Mouse (Mus musculus) inflammation-experienced regulatory T-cells, adult 16 weeks (primary cell): ENCODE results near the gene Kif1b. TPM values are rescaled to one million over a fixed set of nuclear protein-coding genes. Genes with fewer than 3 reads are reported as not detected.

Source experiments
- polyA plus RNA-seq: library from polyadenylated mRNA; unstranded; fragments of 100-300 nt; shearing (Covaris generic); gene quantifications from one replicate; pipeline ENCODE4 v1.2.1, GENCODE M21; 2017

Kif1b gene
- polyA plus RNA-seq, result 10.1 TPM

DNA sequence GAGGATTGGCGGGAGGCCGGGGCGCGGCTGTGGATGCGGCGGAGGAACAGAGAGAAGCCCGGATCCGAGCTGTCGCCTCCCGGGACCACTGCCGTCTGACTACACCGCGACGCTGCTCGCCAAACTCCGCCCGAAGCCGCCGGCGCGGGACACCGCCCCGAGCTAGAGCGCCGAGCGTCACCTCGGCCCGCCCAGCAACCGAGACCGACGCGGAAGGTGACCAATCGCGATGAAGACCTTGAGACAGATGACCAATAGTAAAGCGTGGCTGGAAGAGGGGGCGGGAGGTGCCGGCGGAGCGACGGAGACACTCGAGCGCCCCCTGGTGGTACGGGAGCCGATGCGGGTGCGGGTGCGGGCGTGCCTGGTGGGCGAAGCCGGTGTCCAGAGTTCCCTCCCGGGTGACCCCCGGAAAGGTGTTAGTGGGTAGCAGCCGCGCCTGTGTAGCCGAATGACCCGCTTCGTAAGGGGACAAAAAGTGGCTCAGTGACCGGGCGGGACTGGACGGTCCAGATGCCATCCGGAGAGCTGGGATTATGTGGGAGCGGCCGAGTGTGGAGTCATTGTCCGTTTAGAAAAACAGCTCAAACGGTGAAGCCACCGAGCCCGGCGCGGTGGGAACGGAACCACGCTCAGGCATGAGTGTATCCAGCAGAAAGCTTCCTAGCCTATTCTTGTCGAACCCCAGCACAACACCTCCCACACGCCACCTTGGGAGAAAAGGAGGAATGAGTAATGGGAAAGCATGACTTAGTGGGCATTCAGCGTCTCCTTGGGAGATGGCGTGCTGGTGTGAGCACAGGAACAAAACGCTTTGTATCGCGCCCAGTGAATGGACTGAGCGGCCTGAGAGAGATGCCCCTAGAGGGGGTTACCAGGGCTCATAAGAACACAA is at the start of gene Kif1b:
Gene Kif1b (minus strand): TSS at position 98 of the 895 bp plus-strand sequence.

DNA sequence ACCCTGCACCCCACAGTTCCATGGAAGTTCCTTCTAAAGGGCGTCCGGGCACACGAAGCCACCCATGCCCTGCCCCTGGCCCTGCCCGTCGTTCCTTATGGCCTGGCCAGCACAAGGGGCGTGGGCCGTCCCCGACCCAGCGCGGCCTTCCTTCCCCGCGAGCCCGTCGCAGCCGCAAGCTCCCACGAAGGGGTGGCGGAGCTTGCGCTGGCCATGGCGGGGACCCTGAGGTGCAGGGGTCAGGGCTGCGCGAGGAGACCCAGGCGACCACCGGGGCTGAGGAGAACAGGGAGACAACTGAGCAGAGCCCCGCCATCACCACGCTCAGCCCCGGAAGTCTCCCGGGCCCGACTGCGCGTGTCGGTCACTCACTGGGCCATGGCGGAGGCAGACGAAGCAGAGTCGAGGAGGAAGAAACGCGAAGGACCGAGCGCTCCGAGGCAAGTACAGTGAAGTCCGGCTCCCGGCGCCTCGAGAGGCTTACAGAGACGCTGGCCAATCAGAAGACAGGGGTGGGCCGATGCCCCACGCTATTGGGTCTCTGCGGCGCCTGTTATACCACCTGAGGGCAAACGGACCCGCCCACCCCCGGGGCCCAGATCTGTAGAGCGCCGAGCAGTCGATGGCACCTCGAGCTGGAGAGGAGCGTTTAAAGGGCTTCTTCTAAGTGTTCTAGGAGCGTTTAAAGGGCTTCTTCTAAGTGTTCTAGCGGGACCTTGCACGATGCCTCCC is 141.1 kb downstream of the Kif1b start, which contains the start of gene Pgd:
Gene Pgd (minus strand): TSS at position 557 of the 732 bp plus-strand sequence.

DNA sequence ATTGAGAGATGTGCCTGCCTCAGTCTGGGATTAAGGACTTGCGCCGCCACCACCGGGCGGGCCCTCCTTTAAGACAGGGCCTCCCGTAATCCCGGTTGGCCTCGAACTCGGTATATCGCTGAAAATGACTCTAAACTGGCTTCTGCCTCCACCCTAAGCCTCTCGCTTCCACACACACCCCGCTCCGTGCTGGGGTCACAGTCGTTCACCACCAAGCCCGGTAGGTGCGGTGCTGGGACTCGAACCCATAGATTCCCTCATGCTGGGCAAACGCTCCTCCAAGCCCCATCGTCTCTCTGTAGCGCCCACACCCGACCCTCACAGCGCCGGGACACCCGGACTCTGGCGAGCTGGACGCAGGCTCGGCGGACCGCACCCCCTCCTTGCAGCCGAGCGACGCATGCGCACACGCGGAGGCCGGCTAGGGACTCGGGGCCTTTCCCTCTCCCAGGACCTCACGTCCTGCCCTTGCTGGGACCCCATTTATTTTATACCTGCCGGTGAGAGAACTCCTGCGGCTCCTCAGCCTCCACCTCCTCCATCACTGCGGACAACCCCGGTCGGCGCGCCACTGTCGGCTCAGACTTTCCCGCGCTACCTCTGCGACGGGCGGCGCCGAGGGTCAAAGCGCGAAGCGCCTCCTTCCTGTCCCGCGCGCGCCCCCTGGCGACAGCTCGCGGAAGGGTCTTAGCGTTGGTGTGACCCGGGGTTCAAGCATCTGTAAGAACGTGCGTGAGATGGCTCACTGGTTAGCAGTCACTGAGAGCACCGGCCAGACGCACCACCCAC is 170.3 kb downstream of the Kif1b start, which contains the start of gene Cenps:
Gene Cenps (minus strand): TSS at position 648 of the 789 bp plus-strand sequence.

DNA sequence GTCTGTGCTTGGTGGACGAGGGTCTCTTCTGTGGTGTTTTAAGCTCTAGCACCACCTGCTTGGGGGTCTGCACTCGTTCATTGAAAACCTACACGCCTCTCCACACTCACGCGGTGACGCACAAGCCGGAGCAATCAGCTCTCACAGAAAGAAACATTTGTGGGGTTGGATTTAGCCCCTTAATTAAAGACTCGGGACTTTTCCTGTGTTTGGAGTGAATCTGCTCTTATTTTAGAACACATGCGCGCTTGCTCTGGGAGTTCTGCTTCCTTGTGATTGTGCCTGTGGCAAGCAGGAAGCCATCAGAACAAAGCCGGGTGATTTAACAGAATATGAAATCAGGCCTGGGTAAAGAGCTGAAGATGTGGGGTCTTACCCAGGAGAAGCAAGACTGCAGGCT is 180.8 kb downstream of the Kif1b start, which contains the start of gene Cort:
Gene Cort (minus strand): TSS at position 101 of the 400 bp plus-strand sequence.

Other genes starting within 250 kb of the Kif1b start
- 41.8 TPM for gene Pex14, start 207.8 kb downstream of the Kif1b start, polyA plus RNA-seq
- 38.1 TPM for gene Dffa, start 203.5 kb downstream of the Kif1b start, polyA plus RNA-seq
- gene Cort, start 180.9 kb downstream of the Kif1b start, polyA plus RNA-seq, result not detected
- gene Cenps, start 170.1 kb downstream of the Kif1b start, polyA plus RNA-seq, result 5.5 TPM
- gene Pgd, start 140.9 kb downstream of the Kif1b start, polyA plus RNA-seq, result 82.2 TPM
- 41.7 TPM for gene Ube4b, start 119.1 kb upstream of the Kif1b start, polyA plus RNA-seq
- gene Rbp7, start 147.3 kb upstream of the Kif1b start, polyA plus RNA-seq, result not detected
- gene Tmem274, start 169.7 kb upstream of the Kif1b start, polyA plus RNA-seq, result 1.1 TPM
- gene Nmnat1, start 177.5 kb upstream of the Kif1b start, polyA plus RNA-seq, result 10.6 TPM
- gene Lzic, start 177.5 kb upstream of the Kif1b start, polyA plus RNA-seq, result 39.5 TPM
- 0.95 TPM for gene Ctnnbip1, start 210.5 kb upstream of the Kif1b start, polyA plus RNA-seq